Mouse (Mus musculus) gastrocnemius, postnatal 14 days (tissue): ENCODE measurements at regions not wholly inside any gene's neighbourhood (a gene's known extent, or its start where the extent isn't known, plus 50 kb on each side); places are given as distances from the start of the nearest gene placed in this dataset.

Source experiments
- DNase-seq: peaks from one replicate; pipeline ENCODE4 v3.0.0; 2021; ENCODE audit warnings: mixed read lengths
- intact Hi-C: fragments of 180-260 bp; cut with DNase I; formaldehyde crosslinking; loops from one replicate; pipeline ENCODE4 v1.15.1; 2025; ENCODE audit warnings: low total_unique reads

- intact Hi-C loops, result no loop called here
- no peak for DNase-seq
Observed at GRCm38 (mm10) chr14:71963389-71964169, 528.1 kb downstream of the Gm9195 start.

- no peak for DNase-seq
- intact Hi-C loops, result no loop called here
Observed at GRCm38 (mm10) chr14:71948701-71949100, 542.9 kb downstream of the Gm9195 start.

- intact Hi-C loops, result no loop called here
- DNase-seq, result no peak
Observed at GRCm38 (mm10) chr14:71937157-71937485, 554.5 kb downstream of the Gm9195 start.

- intact Hi-C loops, result no loop called here
- DNase-seq, result no peak
Observed at GRCm38 (mm10) chr14:71936373-71937156, 555.1 kb downstream of the Gm9195 start.

GRCm38 (mm10) chr14:71915964-71916363 lies 575.7 kb downstream of the Gm9195 start:
- DNase-seq, result no peak
- intact Hi-C loops, result no loop called here

DNA sequence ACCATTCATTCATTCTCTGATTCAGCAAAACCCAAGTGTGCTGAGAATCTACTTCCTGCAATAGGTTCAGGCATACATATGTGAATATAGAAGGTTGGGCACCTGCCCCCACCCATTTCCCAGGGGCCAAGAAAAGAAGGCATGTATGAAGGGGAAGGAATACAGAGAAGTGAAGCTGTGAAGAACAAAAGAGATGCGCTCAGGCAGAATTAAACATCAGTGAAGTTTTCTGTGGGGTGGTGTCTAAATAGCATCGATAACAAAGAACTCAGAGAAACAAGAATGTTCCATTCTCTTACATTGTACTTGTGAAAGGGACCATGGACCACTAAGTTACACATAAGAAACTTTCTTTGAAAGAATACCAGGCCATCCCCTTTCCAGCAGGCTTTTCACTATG lies 580.7 kb downstream of the Gm9195 start:
- DNase-seq, result no peak
- intact Hi-C loops, result no loop called here

GRCm38 (mm10) chr14:71895468-71895867 lies 596.2 kb downstream of the Gm9195 start:
- DNase-seq, result no peak
- intact Hi-C loops, result no loop called here

DNA sequence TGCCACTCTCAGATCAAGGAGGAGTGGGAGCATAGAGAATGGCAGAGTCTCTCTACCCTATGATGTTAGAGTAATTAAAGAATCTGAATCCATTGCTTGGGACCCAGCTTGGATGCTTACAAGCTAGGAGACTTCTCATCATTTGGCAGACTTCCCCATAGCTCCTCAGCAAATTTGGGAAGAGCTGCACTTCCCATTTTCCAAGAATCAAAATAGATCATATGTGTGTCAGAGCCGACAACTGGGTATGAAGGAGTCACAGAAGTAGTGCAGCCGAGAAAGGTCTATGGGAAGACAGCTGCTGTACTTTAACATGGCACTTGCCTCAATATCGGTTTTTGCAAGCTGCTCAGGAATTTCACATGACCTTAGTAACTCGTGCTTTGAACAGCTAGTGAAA lies 596.8 kb downstream of the Gm9195 start:
- intact Hi-C loops, result no loop called here
- DNase-seq, result no peak

GRCm38 (mm10) chr14:71893361-71893760 lies 598.3 kb downstream of the Gm9195 start:
- intact Hi-C loops, result no loop called here
- DNase-seq, result no peak

DNA sequence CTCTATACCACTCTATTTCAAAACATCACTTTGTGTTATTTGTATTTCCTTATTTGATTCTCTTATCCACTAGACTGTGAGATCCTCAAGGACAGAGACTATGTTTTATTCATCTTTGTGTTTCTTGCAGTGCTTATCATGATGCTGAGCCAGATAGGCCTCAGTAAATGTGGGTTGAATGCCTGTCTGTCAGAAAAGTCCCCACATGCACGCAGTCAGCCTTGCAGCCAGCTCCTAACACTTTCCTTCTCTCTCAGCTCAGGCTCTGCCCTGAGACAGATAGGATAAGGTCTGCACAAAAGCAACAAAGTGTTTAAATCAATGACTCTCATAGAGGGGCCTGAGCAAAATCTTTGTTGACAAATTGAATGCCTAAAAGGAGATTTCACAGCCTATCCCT lies 600.0 kb downstream of the Gm9195 start:
- intact Hi-C loops, result no loop called here

DNA sequence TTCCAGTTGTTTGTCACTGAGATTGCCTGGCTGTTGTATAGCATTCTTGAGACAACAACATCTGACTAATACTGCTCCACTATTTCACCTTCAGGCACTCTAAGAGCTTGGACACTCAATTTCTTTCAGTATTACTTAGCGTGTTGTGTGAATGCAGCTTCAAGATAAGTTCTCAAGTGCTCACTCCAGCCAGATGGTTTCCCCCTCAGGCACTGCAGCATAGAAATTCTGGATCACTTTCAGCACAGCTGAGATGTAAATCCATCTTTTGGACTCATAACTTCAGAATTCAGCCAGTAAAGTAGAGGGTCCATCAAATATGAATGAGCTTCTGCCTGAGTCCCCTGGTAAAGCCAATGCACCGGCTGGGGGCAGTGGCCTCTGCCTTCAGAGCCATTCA lies 608.8 kb downstream of the Gm9195 start:
- intact Hi-C loops, result no loop called here

More for the DNA sequence above, 600.0 kb downstream of the Gm9195 start:
- DNase-seq, result no peak

GRCm38 (mm10) chr14:71845546-71845945 lies 646.1 kb downstream of the Gm9195 start:
- no peak for DNase-seq
- intact Hi-C loops, result no loop called here

More for the DNA sequence above, 608.8 kb downstream of the Gm9195 start:
- no peak for DNase-seq

GRCm38 (mm10) chr14:71808863-71809487 lies 682.7 kb downstream of the Gm9195 start:
- DNase-seq, result no peak
- intact Hi-C loops, result no loop called here

- intact Hi-C loops, result no loop called here
- DNase-seq, result no peak
Observed at GRCm38 (mm10) chr14:71805624-71806023, 686.0 kb downstream of the Gm9195 start.

DNA sequence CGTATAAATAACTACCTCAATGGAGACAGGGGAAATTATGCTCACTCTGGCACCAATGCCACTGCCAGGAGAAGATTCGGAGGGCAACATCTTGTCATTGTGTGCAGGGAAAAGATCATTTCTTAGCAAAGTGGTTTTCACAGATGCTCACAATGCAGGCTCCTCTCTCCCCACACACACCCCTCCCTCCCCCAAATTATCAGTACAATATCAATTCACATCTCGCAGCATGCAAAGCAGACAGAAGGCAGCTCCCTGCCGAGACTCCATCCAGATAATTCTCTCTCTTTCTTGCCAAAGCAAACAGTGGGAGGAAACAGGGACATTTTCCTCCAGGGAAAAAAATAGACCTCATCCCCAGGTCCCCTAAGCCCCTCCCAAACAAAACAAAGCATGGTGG lies 691.8 kb downstream of the Gm9195 start:
- intact Hi-C loops, result no loop called here
- DNase-seq, result no peak

- intact Hi-C loops, result no loop called here
- no peak for DNase-seq
Observed at GRCm38 (mm10) chr14:71795713-71796112, 695.9 kb downstream of the Gm9195 start.

DNA sequence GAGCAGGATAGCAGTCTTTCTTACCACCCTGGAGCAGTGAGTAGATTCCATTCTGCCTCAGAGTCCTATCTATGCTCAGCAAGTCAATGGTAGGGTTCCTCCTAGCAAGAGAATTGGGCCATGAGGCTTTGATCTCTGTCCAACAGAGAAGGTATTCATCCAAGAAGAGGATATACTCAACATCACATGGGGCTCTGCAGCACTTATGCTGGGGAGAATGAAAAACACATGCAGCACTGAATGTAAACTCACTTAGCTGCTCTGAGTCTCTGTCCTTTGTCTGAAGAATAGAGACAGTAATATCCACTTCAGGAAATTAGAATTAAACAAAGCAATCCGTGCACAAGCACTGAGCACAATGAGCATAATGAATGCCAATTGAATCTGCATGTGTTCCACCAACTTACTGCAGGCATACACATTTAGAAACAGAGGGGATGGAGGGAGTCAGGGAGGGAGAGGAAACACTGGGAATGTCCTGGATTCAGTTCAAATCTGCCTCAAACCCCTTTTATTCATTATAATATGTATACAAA lies 714.6 kb downstream of the Gm9195 start:
- intact Hi-C loops, result no loop called here
- DNase-seq, result no peak

GRCm38 (mm10) chr14:71766856-71767255 lies 724.8 kb downstream of the Gm9195 start:
- DNase-seq, result no peak
- intact Hi-C loops, result no loop called here

GRCm38 (mm10) chr14:71728542-71728941 lies 763.1 kb downstream of the Gm9195 start:
- no peak for DNase-seq
- intact Hi-C loops, result no loop called here

DNA sequence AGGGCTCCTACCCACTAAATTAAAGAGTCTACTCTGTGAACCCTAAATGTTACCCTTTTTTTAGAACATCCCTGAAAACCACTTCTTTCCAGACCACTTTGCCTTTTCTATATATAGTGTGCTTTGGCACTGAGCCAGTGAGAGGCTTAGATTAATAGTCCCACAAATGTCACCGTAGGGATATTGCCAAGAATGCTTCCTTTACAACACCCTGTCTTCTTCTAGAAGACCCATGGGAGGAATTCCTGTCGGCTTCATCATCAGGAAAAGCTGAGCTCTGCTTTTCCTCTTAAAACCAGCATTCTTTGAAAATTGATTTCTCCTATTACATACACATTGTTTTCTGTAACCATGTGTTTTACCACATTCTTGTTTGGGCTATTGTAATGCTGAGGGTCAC lies 768.1 kb downstream of the Gm9195 start:
- DNase-seq, result no peak

More for the DNA sequence above, 768.1 kb downstream of the Gm9195 start:
- intact Hi-C loops, result no loop called here
